9 mouse cellular contexts compared by ENCODE assay signal in the genomic region with DNA sequence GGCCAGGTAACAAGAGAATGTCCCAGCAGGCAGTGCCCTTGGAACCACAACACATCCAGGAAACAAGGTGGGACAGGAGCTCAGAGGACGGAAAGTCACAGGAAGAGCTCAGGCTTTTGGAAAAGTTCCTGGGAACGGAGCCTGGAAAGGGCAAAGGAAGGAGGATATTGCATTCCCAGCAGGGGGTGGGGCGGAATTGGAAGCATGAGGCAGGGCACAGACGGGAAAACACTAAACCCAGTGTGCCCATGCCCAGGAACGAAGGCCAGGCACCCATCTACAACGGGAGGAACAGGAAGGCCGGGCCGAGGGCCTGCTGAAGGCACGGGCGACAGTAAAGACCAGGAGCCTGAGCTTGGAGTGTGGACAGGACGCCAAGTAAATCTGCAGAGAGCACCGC.
DNase-seq lines count a peak whose midpoint lies in the region; ATAC-seq lines count a peak whose summit lies in the region.
"Had no signal": no experiment of that assay in that cellular context is flagged by ENCODE, and none has a peak within 500 bp of the region (broad histone marks: within the 10 kb centered on the region; RNA-seq: fewer than 3 reads in every experiment).

No protein-coding gene starts in this region.

- no peak for DNase-seq in cerebellum, postnatal 4 days (ENCODE audit: low spot score in 2 of 2)
- DNase-seq in cerebellum, adult 11 months = peak; percentile 73
- peak; percentile 73 to 80 for DNase-seq in heart, adult 9 months (ENCODE audit: low spot score in 2 of 2)
- no peak for DNase-seq in yolk sac, embryonic 10.5 days (ENCODE audit: low spot score)
- no peak for DNase-seq in thymus, postnatal 4 days
- no peak for DNase-seq in layer of hippocampus, adult 11-12 months (ENCODE audit: low spot score)

- H3K4me1 ChIP-seq in limb, embryonic 15.5 days = peaks cover 18% of the 10 kb centered on the region

- no peaks in the 10 kb centered on the region for H3K27me3 ChIP-seq in limb, embryonic 15.5 days

- no peaks in the 10 kb centered on the region for H3K36me3 ChIP-seq in limb, embryonic 15.5 days

- no peak overlapping the region for H3K4me3 ChIP-seq in limb, embryonic 15.5 days

- peak overlapping the region; percentile 66 for H3K27ac ChIP-seq in limb, embryonic 15.5 days
- H3K27ac ChIP-seq: hindbrain, embryonic 14.5 days had no signal

- no peak overlapping the region for H3K4me2 ChIP-seq in limb, embryonic 15.5 days
- H3K4me2 ChIP-seq: hindbrain, embryonic 14.5 days had no signal

- no peak overlapping the region for H3K9ac ChIP-seq in limb, embryonic 15.5 days
- H3K9ac ChIP-seq: hindbrain, embryonic 14.5 days had no signal

- peak; percentile 87 for ATAC-seq in cerebellum, adult (ENCODE audit: insufficient number of reproducible peaks, low FRiP score, low TSS enrichment)
- ATAC-seq in limb, embryonic 15.5 days (ENCODE audit: insufficient number of reproducible peaks, low FRiP score, low TSS enrichment, low read depth) = no peak

- WGBS in limb, embryonic 15.5 days = 34% methylated on average over 12 of the region's 12 CpGs

- H3K9me3 ChIP-seq in limb, embryonic 15.5 days = no peaks in the 10 kb centered on the region

Comparison
In these comparisons a context has a peak if more than half of its experiments do, and no peak if none do; other contexts are left out.
1. DNase-seq: peak in cerebellum, adult 11 months (single experiment) and heart, adult 9 months (2 of 2); none in cerebellum, postnatal 4 days (0 of 2), yolk sac, embryonic 10.5 days (single experiment), thymus, postnatal 4 days (single experiment) and layer of hippocampus, adult 11-12 months (single experiment).